Mouse (Mus musculus) adrenal gland (tissue): ENCODE results near the gene Chrnb4.

Source experiments
- intact Hi-C: fragments of 180-260 bp; cut with DNase I; formaldehyde crosslinking; loops from one replicate; pipeline ENCODE4 v1.15.1; 2025

Chrnb4 gene

GRCm38 (mm10) chr9:55023902-55024583, 24.5 kb downstream of the Chrnb4 start:
- intact Hi-C loops, result loop anchor here (1.0 to 2.0 kb wide), 2 partner anchors 86 to 287 kb away; no protein-coding TSS in a partner anchor

- intact Hi-C loops, result loop anchor here (2.0 kb wide), 1 partner anchor 287 kb away; no protein-coding TSS in a partner anchor
These were observed 25.3 kb downstream of the Chrnb4 start for GRCm38 (mm10) chr9:55023326-55023725.

- intact Hi-C loops, result no loop called here
These were observed 31.7 kb downstream of the Chrnb4 start for GRCm38 (mm10) chr9:55016926-55017325.

GRCm38 (mm10) chr9:55010588-55011350, 37.8 kb downstream of the Chrnb4 start:
- intact Hi-C loops, result no loop called here

GRCm38 (mm10) chr9:55009692-55010091, 38.9 kb downstream of the Chrnb4 start:
- intact Hi-C loops, result no loop called here

GRCm38 (mm10) chr9:55003609-55004008, 45.0 kb downstream of the Chrnb4 start:
- intact Hi-C loops, result no loop called here

GRCm38 (mm10) chr9:54995645-54996044, 52.9 kb downstream of the Chrnb4 start:
- intact Hi-C loops, result no loop called here

GRCm38 (mm10) chr9:54994381-54994780, 54.2 kb downstream of the Chrnb4 start:
- intact Hi-C loops, result no loop called here

- intact Hi-C loops, result no loop called here
These were observed 58.2 kb downstream of the Chrnb4 start for GRCm38 (mm10) chr9:54990362-54990761.

GRCm38 (mm10) chr9:54982401-54982800, 66.2 kb downstream of the Chrnb4 start:
- intact Hi-C loops, result no loop called here

- intact Hi-C loops, result no loop called here
These were observed 67.0 kb downstream of the Chrnb4 start for GRCm38 (mm10) chr9:54981291-54982191.

- intact Hi-C loops, result no loop called here
These were observed 67.9 kb downstream of the Chrnb4 start, which contains the start of gene Chrna5 for GRCm38 (mm10) chr9:54980674-54981073. Gene Chrna5 (plus strand): TSS chr9:54980880.
